Mouse (Mus musculus) lung, postnatal 25 days (tissue): ENCODE data around the gene Ncoa5.

Experiments
- DNase-seq: peaks from one replicate; pipeline ENCODE4 v3.0.0; 2022; ENCODE audit warnings: low spot score

Ncoa5 gene

DNA sequence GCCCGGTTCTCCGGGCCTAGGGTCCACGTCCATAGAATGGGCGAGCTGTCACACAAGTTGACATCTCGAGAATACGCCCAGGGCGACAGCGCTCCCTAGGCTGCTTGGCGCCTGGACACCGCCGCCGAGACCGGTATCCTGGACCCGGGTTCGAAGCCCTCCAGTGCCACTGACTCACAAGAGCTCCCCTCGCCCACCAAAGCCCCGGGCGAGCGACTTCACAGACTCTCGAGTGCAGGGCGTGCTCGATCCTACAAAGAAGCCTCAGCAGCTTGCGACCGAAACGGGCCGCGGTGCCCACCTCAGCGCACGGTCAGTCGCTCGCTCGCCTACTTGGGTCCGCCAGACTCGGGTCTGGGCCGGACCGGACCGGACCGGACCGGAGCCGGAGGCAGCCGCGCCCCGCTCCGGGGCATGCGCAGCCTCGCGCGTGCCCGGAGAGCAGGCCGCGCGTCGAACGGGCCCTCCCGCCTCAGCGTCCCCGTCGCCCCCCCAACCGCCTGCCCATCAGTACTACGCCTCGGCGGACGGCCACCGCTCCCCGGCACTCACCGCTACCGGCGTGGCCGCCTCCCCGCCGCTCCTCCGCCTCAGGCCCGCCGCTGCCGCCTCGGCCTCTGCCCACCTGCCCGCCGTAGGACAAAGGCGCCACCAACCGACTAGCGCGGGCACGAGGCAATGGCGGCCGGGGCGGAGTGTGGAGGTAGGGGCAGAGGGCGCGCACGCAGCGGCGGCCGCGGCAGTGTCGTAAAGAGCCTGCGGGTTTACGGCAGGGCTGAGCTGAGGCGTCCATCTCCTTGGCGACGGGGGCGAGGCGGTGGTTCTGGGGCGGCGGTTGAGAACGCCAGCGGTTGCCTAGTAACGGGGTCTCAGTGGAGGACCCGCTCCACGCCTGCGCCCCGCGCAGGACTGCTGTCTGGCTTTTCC is at the start of gene Ncoa5:
Ncoa5 (minus strand) TSS at position 737 of the 927 bp plus-strand sequence.
- peak; percentile 98 for DNase-seq

DNA sequence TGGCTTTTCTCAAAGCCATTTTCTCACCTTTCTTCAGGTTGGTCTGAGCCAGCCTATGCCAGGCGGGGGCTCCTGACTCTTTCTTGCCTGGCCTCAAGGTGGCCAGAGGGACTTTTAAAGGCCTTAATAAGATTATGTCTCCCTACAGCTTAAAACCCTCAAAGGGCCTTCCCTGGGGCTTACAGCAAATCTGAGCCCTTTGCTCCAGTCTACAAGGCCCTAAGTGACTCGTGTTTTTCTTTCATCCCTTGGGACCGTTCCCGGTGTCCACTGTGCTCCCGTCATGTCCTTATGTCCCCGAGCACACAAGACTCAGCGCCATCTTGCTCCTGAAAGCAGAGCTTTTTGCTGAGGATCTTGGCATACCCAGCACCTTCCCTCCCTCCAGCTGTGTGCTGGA is 46.6 kb upstream of the Ncoa5 start:
- no peak for DNase-seq

DNA sequence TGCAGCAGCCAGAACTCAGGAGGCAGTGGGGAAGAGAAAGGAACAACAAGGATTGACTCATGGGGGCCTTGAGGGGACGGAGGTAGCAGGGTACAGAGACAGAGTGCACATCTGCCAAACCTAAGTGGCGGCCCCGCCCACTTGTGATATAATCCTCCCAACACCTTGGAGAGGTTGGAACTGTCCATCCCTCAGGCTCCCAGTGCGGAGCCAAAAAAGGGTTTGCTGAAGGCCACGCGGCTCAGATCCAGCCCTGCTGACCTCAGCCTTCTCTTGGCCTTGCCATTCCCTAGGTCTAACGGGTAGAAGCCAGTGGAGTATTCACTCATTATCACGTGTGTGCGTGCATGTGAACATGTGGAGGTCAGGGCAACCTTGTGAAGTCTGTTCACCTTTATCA is 46.0 kb upstream of the Ncoa5 start:
- DNase-seq = no peak

DNA sequence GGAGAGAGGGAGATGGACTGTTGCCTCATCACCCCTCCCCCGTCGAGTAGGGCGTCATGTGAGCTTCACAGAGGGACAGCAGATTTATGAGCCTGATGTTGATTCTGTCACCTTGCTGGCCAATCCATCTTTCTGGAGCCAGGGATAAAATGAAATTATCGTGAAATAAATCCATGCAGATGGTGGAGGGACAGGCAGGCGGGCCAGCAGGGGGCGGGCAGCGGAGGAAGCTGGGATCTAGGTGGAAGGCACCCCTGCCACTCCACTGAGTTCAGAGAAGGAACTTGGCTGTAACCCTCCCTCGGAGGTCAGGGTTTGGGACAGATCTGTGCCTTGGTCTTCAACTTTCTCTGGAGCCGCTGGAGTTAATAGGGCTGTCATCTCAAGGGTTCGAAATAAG is 43.9 kb upstream of the Ncoa5 start:
- no peak for DNase-seq

DNA sequence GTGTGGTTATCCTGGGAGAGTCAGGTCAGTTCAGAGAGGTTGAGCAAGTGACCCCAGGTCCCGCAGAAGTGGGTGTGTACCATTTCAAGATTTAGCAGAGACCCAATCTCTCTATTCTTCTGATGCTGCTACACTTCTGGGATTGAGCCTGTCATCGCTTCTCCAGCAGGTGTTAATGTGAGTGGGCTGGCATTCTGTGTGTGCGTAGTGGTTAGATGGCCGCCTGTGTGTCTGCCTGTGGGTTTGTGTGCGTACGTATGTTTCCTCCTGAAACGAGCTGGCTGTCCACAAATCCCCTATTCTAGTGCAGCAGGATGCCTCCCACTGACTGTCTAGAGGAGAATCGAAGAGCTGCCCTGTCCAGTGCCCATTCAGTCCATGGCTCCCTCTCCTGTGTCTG is 43.4 kb upstream of the Ncoa5 start:
- DNase-seq = no peak

DNA sequence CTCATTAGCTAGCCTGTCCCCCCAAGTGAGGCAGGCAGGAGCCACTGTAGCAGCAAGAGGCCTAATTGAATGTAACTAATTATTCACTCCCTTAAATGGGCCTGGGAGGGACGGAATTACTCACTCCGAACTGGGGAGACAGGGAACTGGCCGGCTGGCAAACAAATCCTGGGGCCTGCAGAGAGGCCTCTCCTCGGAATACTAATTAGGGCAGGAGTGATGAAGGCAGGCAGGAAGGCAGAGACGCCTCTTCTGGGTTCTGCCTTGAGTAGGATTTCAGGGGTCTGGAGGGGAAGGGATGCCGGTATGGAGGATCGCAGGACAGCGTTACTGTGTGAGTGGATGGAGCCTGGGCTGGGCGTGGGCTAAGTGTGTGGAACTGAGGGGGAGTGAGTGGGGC is 42.4 kb upstream of the Ncoa5 start:
- no peak for DNase-seq

DNA sequence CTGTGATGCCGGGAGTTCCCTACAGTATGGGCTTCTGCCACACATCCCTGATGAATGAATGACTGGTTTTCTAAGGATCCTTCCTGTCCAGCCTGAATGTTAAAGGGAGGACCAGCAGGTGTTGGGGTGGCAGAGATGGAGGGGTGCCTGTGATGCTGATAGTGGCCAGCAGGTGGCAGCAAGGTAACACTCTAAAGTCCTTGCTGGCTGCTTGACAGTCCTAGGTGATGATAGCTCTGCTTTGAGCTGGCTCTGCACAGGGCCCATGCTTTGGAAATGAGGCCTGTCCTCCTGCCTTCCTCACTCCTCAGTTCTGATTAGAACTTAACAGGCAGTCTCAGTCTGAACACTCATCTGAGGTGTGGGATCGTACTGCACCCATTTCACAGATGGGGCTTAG is 40.3 kb upstream of the Ncoa5 start:
- peak; percentile 64 for DNase-seq

DNA sequence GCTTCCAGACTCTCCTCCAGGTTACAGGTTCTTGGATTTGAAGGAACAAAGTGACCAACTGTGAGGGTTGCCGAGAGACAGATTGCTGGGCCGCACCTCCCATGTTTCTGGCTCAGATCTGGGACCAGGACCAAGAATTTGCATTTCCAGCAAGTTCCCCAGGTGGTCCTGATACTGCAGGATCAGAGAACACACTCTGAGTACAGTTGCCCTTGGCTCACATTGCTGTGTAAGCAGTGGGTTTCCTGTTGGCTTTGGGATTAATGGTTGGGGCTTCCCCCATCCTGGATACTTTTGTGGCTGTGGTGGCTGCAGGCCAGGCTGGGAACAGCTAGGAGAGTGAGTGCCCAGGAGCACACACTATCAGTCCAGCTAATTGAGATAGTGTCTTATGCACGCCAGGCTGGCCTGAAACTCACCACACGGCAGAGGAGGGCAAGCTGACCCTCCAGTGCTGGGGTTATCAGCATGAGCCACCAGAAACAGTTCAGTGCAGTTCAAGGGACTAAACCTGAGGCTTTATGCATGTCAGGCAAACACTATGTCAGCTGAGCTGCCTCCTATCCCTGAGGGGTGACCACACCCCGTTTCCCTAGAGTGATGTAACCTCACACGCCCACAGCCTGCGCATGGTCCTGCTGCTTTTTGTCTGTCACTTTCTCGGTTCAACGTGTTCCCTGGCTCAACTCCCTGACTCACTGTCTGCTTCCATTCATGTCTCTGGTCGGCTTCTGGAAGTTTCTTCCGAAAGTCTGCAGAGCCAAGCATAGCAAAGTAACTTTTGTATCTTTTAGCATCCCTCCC is 39.6 kb upstream of the Ncoa5 start:
- DNase-seq = peak; percentile 14

DNA sequence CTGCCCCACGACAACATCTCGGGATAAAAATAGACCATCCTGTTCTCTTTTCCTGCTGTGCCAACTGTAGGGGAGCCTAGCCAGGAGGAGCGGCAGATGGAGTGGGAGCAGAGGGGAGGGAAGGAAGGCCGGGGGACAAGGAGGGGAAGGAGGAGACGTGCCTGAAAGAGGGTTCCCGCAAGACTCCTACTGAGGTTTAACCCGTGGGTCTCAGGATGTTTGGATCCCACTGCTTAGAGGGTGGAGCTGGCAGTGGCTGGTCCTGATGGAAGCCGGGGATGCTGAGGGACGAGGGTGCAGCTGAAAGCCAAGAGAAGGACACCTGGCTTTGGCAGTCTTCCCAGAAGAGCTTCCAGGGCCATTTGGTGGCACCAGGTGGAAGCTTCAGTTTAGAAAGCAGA is 38.7 kb upstream of the Ncoa5 start:
- no peak for DNase-seq

DNA sequence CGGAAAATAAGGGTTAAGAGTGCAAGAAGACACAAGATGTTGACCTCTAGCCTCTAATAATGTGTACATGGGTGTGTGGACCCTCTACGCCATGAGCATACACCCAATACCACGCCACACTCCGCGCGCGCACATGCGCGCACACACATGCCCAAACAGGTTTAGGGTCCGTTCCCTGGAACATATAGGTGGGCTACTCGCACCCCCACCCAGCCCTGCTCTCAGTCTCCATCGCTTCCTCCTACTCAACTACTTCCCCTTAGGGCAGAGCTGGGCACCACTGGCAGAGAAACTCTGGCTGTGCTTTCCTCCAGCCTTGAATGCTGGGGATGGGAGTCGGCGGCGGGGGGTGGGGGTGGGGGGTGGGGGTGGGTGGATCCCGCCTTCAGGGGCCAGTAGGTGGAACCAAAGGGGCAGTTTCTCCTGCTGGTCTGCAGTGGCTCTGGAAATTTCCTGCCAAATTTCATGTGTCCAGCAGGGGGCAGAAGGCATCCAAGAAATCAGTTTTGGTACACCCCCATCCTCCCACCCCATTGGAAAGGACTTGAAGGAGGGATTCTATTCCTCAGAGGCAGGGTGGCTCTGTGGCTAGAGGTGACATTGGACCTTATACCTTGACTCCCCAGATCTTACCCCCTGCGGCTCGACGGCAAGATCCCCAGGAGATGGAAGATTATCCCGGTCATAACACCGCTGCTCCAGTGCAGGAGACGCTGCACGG is 35.6 kb upstream of the Ncoa5 start:
- peak; percentile 39 for DNase-seq

DNA sequence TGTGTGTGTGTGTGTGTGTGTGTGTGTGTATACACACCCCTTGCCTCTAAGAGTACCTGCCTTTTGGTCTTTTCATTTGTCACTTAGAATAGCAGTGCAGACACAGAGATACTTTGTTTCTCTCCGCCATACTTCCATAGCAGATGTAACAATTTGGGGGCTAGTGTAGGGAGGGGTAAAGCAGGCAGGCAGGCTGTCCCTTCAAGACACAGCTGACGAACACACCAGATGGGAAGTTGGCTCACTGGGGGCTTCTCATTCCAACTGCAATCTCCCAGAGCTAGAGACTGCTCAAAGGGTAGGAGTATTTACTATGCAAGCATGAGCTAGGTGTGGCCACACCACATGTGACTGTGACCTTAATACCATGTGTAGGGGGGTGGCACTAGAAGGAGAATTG is 34.1 kb upstream of the Ncoa5 start:
- DNase-seq = no peak

DNA sequence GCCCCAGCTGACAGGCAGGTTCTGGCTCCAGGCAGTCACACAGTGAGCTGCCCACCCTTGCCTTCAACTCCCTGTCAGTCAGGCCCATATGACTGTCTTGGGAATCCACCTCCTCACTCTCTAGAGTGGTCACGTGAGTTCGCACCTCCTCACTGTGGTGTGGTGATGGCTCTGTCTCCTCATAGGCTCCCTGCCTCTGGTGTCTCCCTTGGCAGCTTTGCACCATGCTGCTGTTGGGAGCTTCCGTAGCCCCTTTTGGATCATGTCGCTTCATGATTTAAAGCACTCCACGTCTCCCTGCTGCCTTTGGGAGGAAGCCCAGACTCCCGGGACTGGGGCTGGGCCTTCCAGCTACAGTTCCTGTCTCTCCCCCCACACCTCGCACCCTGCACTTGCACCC is 29.8 kb upstream of the Ncoa5 start:
- DNase-seq = no peak

DNA sequence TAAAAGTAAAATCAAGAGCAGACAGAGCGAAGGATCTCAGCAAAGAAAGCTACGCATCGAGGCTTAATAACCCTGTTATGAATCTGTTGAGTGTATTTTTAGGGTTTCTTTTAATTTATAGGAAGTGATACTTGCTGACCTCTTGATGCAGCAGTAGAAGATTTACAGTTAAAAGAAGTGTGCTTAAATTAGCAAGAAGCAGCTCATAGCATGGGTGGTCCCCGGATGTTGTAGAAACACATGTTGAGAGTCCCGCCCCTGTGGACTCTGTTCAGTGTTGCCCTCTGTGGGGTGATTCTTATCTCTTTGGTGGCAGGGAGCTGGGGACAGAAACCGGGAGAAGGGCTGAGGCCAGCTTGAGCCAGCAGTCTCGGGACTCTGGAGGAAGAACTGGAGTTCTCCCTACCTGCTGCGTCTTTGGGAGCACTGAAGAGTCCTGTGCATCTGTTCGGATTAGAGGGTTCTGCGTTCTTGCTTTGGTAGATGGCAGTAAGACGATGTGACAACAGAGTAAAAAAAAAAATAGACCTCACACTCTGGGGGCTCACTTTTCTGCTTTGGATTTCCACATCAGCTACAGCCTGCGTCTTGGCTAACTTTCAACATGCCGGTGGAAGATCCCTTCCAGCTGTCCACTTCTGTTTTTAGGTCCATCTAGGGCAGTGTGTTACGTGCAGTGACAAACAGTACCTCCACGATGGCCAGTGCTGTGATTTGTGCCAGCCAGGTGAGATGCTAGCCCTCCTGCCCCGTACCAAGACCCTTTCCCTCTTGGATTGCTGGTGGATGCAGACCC is 27.2 kb upstream of the Ncoa5 start:
- DNase-seq = peak; percentile 33

DNA sequence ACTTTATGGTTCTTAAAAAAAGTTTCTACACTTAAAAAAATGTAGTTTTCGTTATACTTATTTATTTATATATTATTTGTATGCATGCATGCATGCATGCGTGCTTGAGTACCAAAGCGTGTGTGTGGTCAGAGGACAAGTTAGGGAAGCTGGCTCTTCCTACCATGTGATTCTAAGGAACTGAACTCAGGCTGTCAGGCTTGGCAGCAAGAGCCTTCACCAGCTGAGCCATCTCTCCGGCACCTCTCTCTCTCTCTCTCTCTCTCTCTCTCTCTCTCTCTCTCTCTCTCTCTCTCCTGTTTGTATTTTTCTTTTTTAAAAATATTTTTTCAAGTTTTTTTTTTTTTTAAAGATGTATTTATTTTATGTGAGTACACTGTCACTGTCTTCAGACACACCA is 25.3 kb upstream of the Ncoa5 start:
- DNase-seq = peak; percentile 18

DNA sequence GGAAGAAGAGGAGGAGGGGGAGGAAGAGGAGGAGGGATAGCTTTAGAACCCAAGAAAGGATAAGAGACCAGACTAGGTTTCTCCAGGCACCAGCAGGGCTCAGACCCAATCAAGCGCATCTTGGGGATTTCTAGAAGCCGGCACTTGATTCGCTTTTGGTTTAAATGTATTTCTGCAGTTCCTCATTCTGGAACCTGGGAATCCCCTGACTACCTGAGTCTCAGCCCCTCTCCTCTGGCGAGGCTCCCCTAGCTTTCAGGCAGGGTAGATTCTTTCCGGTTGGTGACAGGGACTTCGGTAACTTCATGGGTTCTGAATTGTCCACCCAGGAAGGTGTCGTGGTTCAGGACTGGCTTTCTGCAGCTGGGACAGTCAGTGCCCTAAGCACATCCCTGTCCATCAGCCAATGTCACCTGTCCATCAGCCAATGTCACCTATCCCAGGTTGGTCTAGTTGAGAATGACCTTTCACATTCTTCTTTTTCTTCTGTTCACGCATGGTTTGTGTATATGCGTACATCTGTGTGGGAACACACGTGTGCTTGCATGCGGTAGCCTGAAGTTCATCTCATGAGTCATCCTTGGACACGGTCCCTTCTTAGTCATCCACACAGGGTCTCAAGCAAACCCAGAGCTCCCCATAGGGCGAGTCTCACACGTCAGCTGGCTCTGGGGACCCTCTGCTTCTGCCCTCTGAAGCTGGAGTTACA is 21.9 kb upstream of the Ncoa5 start:
- DNase-seq = peak; percentile 14

DNA sequence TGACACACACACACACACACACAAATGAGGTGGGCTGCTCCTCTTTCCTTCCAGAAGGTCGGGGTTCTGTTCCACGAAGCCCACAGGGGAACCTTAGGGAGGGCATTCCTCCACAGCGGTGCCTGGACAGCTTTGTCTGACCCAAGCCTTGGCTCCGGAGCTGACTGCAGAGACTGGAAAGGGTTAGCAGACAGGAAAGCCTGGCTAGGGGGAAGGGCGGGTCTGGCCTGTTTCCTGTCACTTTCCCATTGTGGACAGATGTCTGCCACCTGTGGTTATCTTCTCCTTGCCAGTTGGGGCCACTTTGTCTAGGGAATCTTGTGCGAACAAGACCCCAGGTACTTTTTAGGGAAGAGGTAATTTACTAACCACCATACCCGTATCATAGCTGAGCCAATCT is 21.2 kb upstream of the Ncoa5 start:
- DNase-seq = peak; percentile 47

DNA sequence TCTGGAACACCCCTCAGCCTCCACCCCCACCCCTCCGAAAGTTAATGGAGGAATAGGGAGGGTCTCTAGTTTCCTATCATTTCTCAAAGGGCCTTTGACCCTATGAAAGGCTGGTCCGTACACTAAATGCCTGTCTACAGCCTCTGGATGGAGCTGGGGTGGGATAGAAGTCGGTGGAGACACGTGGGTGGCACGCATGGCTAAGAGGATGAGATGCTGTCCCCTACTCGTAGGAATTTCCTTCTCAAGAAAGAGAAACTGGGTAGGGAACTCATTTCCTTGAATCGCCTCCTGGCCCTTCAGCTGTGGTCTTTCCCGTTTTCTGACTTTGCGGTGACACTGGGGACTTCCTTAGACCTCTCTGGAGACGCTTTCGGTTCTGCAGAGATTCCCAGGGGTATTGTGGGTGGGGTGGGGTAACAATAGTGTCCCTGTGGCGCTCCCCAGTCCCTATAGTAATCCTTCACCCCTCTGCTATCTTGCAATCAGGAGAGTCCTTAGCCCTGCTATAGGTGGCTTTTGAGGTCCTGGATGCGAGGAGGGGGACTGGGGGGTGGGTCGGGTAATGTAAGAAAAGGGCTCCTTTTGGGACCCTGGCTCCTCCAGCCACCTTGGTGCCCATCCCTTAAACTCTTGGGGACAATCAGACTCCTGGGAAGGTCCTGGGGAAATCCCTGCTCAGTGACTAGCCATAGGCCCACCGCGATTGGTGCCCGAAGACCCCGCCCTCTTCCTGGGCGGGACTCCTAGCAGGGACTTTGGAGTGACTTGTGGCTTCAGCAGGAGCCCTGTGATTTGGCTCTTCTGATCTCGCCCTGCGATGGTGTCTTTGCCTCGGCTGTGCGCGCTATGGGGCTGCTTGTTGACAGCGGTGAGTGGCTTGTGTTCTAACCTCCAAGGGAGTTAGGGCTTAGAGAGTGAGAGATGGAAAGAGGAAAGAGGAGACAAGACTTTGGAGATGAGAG is 20.5 kb upstream of the Ncoa5 start, which contains the start of gene Cd40:
Cd40 (plus strand) TSS at position 740 of the 965 bp plus-strand sequence.
- peak; percentile 86 for DNase-seq

DNA sequence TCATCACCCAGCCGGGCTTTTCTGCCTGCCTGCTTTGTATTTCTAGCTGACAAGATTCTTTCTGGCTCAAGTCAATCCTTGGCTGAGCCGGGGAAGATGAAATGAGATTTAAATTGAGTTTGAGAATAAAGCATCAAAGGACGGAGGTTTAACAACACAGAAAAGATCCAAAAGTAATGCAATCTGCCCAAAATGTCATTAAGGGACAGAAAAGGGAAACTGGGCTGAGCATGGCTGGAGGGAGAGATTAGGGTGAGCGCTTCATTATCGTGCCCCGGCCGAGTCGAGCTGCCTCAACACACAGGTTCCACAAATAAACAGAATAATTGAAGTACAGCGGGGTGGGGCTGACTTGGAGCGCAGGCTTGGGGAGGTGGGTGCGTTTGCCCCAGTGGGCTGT is 16.9 kb upstream of the Ncoa5 start:
- no peak for DNase-seq

DNA sequence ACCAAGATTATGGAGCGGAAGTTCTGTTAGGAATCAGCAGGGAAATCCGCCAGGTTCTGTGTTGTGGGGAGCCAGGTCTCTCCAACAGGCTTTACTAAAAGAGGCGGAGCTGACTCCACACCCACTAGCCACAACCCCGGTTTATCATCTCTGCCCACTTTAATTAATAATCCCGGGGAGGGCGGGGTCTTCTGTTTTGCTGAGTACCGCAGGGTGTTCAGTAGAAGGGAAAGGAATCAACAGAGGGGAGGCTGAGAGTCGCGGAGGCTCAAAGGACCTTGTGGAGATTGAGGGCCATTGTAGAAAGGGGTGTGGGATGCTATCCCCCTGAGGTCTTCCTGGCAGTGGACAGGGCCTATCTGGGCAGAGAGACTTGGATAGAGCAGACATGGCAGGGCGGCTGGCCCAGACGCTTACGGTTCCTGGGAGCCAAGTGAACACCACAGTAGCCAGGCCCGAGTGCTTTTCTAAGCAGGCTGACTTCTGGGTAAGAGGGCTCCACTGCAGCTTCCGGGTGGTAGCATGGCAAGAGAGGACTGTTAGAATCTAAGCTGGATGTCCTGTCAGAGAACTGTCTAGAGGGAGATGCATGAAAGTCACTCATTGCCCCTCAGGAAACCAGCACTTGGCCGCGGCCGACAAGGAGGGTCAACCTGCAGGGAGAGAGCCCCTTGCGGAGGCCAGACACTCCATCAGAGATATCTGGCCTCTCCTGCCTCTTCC is 16.3 kb upstream of the Ncoa5 start:
- no peak for DNase-seq
